Mouse (Mus musculus): ENCODE data around the gene Fgf11. TPM values are rescaled to one million over a fixed set of nuclear protein-coding genes. Genes with fewer than 3 reads are reported as not detected.

Fgf11 gene
- polyA plus RNA-seq, 1 experiment = not detected

- WGBS = 35% methylated on average over 29 of the region's 29 CpGs
- Histone ChIP-seq H3K4me3 (ENCODE audit: insufficient read depth, low read depth, low read length) (no peak within 1 kb of the TSS), H3K27ac (ENCODE audit: insufficient read depth, low read depth, low read length) (no peak within 1 kb of the TSS), H3K4me1 (ENCODE audit: control insufficient read depth, insufficient read depth, low read length) (peaks cover 31% of the 10 kb centered on the region)
- TF ChIP-seq POLR2A (IDR thresholded peaks at IDR 0.05; ENCODE audit: insufficient read depth, low read depth, low read length) (no peak), CTCF (IDR thresholded peaks at IDR 0.05; ENCODE audit: insufficient read depth, low read depth, low read length) (no peak)
These were observed 3.6 kb upstream of the Fgf11 start, which contains the start of gene Tmem102 for GRCm38 (mm10) chr11:69804972-69805909. Gene Tmem102, minus strand, starts transcription at chr11:69805624.

- Histone ChIP-seq H3K27ac (ENCODE audit: insufficient read depth, low read depth, low read length) (no peak overlapping the region), H3K4me3 (ENCODE audit: insufficient read depth, low read depth, low read length) (no peak overlapping the region), H3K4me1 (ENCODE audit: control insufficient read depth, insufficient read depth, low read length) (peaks cover 35% of the 10 kb centered on the region)
- TF ChIP-seq POLR2A (IDR thresholded peaks at IDR 0.05; ENCODE audit: insufficient read depth, low read depth, low read length) (no peak), CTCF (IDR thresholded peaks at IDR 0.05; ENCODE audit: insufficient read depth, low read depth, low read length) (no peak)
- 28% methylated on average over 12 of the region's 12 CpGs for WGBS
These were observed 2.9 kb upstream of the Fgf11 start for GRCm38 (mm10) chr11:69804652-69804940.

GRCm38 (mm10) chr11:69803786-69804651 is 2.4 kb upstream of the Fgf11 start:
- 2% methylated on average over 60 of the region's 60 CpGs for WGBS
- no peak overlapping the region; the same call in 1 of the 2 replicates for H3K27ac ChIP-seq (ENCODE audit: insufficient read depth, low read depth, low read length)
- H3K4me3 ChIP-seq (ENCODE audit: insufficient read depth, low read depth, low read length) = peak overlapping the region; percentile 55
- H3K4me1 ChIP-seq (ENCODE audit: control insufficient read depth, insufficient read depth, low read length) = peaks cover 35% of the 10 kb centered on the region
- TF ChIP-seq CTCF (IDR thresholded peaks at IDR 0.05; ENCODE audit: insufficient read depth, low read depth, low read length) = peak; percentile 69
- no peak for TF ChIP-seq POLR2A (IDR thresholded peaks at IDR 0.05; ENCODE audit: insufficient read depth, low read depth, low read length)

- WGBS = 3% methylated on average over 12 of the region's 12 CpGs
- Histone ChIP-seq H3K4me3 (ENCODE audit: insufficient read depth, low read depth, low read length) (peak overlapping the region; percentile 55), H3K27ac (ENCODE audit: insufficient read depth, low read depth, low read length) (peak overlapping the region; percentile 12), H3K4me1 (ENCODE audit: control insufficient read depth, insufficient read depth, low read length) (peaks cover 35% of the 10 kb centered on the region)
- TF ChIP-seq CTCF (IDR thresholded peaks at IDR 0.05; ENCODE audit: insufficient read depth, low read depth, low read length) (no peak), POLR2A (IDR thresholded peaks at IDR 0.05; ENCODE audit: insufficient read depth, low read depth, low read length) (no peak)
These were observed 1.7 kb upstream of the Fgf11 start for GRCm38 (mm10) chr11:69803328-69803727.

GRCm38 (mm10) chr11:69802648-69803105 is 1.0 kb upstream of the Fgf11 start:
- TF ChIP-seq CTCF (IDR thresholded peaks at IDR 0.05; ENCODE audit: insufficient read depth, low read depth, low read length) (no peak), POLR2A (IDR thresholded peaks at IDR 0.05; ENCODE audit: insufficient read depth, low read depth, low read length) (peak; percentile 59; the same call in 1 of the 2 replicates)
- Histone ChIP-seq H3K4me3 (ENCODE audit: insufficient read depth, low read depth, low read length) (peak overlapping the region; percentile 55), H3K27ac (ENCODE audit: insufficient read depth, low read depth, low read length) (peak overlapping the region; percentile 34; the same call in 1 of the 2 replicates), H3K4me1 (ENCODE audit: control insufficient read depth, insufficient read depth, low read length) (peaks cover 35% of the 10 kb centered on the region)
- under 1% methylated on average over 33 of the region's 33 CpGs for WGBS

GRCm38 (mm10) chr11:69800392-69801197 is 1.1 kb downstream of the Fgf11 start:
- Histone ChIP-seq H3K4me1 (ENCODE audit: control insufficient read depth, insufficient read depth, low read length) (peaks cover 39% of the 10 kb centered on the region), H3K27ac (ENCODE audit: insufficient read depth, low read depth, low read length) (0 out of 2 replicates have a peak overlapping the region, but pooled peaks have one; percentile 8)
- WGBS = 3% methylated on average over 36 of the region's 36 CpGs

GRCm38 (mm10) chr11:69800138-69800391 is 1.6 kb downstream of the Fgf11 start:
- TF ChIP-seq CTCF (IDR thresholded peaks at IDR 0.05; ENCODE audit: insufficient read depth, low read depth, low read length) = no peak
- TF ChIP-seq POLR2A (IDR thresholded peaks at IDR 0.05; ENCODE audit: insufficient read depth, low read depth, low read length) = no peak
- H3K4me3 ChIP-seq (ENCODE audit: insufficient read depth, low read depth, low read length) = peak overlapping the region; percentile 47
- WGBS = 27% methylated on average over 11 of the region's 11 CpGs
- H3K27ac ChIP-seq (ENCODE audit: insufficient read depth, low read depth, low read length) = no peak overlapping the region
- H3K4me1 ChIP-seq (ENCODE audit: control insufficient read depth, insufficient read depth, low read length) = peaks cover 42% of the 10 kb centered on the region

More at GRCm38 (mm10) chr11:69800392-69801197, 1.1 kb downstream of the Fgf11 start:
- peak overlapping the region; percentile 47 for H3K4me3 ChIP-seq (ENCODE audit: insufficient read depth, low read depth, low read length)
- TF ChIP-seq POLR2A (IDR thresholded peaks at IDR 0.05; ENCODE audit: insufficient read depth, low read depth, low read length) = 0 out of 2 replicates have a peak, but pooled peaks have one; percentile 3
- no peak for TF ChIP-seq CTCF (IDR thresholded peaks at IDR 0.05; ENCODE audit: insufficient read depth, low read depth, low read length)
